Mouse (Mus musculus) CD4-positive helper T cell, adult 2 months (primary cell): ENCODE data around the gene Syt8.

ENCODE experiments used
- DNase-seq: peaks from one replicate; pipeline ENCODE4 v3.0.0-alpha.2; 2012; ENCODE audit warnings: low read depth, missing footprints, low spot score

The Syt8 gene

DNA sequence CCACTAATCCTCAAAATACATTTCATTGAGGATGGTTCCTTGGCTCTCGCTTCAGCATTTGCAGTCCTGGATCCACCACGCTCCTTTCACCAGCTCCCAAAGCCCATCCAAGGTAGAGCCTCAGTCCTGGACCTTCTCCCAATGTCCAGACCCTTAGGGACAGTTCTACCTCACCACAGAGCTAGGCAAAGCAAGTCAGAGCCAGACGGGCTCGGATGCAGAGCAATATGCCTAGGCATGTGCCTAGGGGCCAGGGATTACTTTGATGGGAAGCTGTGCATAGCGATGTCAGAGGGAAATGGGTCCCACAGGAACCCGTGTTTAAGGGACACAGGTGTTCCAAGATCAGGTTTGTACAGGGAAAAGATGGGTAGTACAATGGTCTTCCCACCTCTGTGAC lies 10.7 kb downstream of the Syt8 start:
- no peak for DNase-seq

DNA sequence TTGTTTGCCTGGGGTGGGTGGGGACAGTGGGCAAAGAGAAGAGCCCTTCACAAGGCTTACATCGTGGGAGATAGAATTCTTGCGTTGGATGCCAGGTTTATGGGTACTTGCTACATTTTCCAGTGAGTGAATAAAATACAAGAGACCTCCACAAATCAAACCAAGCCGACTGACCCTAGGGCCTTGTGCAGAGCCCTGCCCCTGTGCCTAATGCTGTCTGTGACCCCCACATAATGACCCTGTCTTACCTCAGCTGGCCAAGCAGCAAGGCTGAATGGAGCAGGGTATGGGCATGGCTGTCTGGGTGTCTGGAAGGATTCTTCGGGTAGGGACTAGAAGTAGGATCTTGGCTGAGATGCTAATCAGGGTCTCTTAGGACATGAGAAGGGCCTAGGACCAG lies 11.6 kb downstream of the Syt8 start:
- no peak for DNase-seq

DNA sequence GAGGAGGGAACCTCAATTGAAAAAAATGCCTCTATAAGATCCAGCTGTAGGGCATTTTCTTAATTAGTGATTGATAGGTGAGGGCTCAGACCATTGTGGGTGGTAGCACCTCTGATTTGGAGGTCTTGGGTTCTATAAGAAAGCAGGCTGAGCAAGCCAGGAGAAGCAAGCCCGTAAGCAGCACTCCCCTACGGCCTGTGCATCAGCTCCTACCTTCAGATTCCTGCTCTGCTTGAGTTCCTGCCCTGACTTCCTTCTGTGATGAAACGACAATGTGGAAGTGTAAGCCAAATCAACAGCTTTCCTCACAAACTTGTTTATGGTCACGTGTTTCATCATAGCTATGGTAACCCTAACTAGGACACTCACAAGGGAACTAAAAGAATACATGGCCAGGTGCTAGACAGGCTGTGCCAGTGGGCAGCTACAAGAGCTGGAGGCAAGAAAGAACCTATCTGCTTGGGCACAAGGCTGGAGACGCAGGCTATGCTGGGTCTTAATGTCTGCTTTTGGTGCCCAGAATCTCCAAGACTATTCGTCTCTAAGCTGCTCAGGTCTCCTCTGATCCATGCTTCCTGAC lies 14.5 kb downstream of the Syt8 start:
- no peak for DNase-seq

DNA sequence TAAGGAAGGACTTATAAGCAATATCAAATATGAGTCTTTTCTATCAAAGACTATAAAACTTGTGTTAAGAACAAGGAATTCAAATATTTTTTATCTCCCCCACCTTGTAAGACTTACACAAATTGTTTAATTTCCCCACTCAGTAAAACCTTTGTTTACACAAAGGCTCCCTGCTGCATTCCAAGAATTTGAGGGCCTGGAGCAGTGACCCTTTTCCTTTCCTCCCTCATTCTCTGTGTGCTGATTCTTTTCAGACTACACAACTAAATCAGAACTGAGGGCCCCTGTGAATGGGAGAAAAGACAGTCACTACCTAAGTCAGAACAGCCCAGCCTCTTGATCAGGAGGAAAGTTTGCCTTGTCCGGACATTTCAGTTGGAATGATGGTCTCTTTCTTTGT lies 20.1 kb downstream of the Syt8 start:
- no peak for DNase-seq

DNA sequence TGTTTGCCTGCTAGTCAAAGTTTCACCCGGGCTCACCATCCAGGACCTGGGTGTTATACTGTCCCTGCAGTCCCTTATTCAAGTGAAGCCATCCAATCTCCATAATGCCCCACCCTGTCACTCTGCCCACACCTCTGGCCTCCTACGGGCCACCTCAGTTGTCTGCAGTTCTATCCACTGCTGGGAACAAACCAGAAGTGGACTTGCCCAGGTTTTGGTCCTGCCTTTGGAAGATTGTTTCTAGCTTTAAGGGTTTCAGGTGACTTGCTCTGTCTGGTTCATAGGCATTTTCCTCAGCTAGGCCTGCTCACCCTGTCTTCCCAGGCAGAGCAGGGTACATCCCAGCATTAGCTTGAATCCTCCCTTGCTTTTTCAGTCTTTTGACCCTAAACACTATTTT lies 20.6 kb downstream of the Syt8 start:
- DNase-seq = no peak

DNA sequence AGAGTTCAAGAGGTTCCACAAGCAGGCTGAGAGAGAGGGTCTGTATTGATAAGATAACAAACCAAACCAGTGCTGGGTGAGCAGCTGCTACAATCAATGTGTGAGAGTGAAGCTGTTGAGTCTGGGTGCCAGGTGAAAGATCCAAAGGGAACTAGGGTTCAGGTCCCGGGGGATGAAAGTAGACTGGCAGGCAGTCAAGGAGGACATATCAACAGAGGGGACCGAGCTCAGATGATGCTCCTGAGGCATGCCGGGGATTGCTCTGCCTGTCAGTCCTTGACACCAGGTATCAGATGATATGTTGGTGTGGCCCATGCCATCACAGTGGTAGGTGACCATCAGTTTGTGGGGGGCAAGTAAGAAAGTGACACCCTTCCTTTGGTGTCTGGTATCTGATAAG lies 22.2 kb downstream of the Syt8 start:
- no peak for DNase-seq

DNA sequence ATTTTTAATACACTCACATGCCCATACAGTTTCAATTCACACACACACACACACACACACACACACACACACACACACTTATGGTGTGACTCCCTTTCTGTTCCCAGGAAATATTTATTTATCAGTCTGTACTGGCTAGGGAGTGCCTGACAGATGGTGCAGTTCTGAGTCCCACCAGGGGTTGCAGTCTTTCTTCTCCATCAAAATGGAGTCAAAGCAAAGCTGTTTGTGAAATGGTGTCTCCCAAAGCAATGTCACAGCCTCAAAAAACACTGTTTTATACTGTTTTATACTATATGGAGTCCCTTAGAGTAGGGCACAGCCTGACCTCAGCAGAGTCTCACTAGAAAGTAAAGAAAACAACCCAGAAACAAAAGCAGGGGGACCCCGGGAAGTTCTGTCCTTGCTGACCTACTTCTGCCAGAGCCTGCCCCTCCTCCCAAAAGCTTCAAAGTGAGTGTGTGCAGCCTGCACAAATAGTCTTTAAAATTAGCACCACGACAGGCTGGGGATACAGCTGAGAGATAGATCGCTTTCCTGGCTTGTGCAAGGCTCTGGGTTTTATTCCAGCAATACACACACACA lies 22.7 kb downstream of the Syt8 start:
- peak; percentile 26 for DNase-seq

DNA sequence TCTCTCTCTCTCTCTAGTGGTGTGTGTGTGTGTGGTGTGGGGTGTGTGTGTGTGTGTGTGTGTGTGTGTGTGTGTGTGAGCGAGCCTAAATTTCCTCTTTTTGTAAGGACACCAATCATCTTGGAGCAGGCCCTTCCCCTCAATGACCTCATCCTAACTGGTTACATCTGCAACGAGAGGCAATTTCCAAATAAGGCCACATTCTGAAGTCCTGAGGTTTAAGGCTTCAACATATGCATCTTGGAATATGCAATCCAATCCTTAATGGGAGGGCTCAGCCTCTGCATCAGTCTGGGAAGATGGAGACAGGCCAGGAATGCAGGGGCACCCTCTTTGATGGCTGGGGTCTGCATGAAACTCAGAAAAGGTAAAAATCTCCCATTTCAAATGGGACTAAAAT lies 23.4 kb downstream of the Syt8 start:
- DNase-seq = no peak

DNA sequence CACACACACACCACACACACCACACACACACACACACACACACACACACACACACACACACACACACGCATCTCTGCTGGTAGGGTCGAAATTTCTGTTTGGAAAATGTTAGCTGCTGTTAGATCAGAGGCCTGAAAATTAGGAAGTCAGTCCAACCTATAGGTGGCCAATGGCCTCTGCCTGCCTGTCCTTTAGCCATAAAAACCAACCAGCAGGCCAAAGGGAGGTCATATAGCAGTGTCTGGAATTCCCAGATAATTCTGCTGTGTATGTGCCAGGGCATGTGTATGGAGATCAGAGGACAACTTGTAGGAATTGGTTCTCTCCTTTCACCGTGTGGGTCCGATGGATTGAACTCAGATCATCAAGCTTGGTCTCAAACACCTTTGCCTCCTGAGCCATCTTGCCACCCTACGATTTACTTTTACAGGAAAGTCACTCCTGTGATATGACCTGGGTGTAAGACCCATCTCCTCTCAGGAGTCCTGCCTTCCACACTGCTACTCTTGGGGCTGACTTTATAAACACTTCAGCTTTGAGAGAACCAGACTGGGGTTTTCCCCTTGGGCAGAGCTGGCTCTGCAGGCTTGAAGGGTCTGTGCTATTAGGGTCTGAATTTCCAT lies 24.1 kb downstream of the Syt8 start:
- no peak for DNase-seq

DNA sequence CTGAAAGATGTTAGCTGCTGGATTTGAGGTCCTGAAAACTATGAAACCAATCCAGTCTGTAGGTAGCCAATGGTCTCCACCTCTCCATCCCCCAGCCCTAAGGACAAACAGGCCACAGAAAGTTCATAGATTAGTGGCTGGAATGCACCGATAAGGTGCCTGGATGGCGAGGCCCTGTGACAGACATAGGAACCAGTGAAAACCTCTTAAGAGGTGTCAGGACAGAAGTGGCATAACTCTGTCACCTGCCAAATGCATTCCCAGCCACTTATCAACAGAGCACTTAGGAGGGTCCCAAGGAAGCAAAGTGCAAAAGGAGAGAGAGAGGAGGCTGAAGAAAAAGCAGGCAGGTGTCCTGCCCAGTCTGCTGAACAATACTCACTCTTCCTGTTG lies 24.6 kb downstream of the Syt8 start:
- no peak for DNase-seq

DNA sequence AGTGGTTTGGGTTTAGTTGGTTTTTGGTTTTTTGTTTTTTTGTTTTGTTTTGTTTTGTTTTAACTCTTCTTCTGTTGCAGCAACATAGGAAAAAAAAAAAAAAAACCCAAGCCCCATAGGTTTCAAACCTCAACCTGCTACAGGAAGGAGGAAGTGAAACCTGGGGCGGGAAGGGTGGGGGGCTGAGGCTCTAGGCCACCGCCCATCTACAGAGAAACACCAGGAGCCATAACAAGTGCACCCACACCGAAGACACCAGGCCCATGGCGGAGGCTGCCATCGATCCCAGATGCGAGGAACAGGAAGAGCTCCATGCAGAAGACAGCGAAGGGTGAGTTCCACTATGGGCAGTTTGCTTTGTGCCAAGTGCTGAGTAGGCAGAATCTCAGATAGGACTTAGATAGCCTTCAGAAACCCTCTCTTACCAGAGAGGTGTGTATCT lies 26.0 kb downstream of the Syt8 start, which contains the start of gene Lsp1:
TSS of gene Lsp1 (plus strand) at position 174 of the 442 bp plus-strand sequence.
- peak; percentile 82 for DNase-seq

DNA sequence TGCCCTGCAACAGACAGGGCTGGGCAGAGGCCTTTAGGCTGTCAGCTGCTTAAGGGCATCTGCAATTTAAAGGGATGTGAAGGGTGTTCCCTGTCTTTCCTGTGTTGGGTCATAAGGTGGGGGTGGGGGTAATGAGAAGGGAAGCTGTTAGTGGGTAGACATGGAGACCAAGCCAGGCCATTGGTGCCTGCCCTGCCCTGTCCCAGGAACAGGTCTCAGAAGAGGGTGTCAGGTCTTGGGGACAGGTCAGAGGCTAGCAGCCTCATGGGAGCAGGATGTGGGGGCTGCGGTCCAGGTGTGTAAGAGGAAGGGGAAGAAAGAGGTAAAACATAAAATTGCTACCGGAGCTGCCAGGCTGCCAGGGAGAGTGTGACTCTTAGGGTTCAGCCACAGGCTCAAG lies 26.8 kb downstream of the Syt8 start:
- DNase-seq = peak; percentile 56

DNA sequence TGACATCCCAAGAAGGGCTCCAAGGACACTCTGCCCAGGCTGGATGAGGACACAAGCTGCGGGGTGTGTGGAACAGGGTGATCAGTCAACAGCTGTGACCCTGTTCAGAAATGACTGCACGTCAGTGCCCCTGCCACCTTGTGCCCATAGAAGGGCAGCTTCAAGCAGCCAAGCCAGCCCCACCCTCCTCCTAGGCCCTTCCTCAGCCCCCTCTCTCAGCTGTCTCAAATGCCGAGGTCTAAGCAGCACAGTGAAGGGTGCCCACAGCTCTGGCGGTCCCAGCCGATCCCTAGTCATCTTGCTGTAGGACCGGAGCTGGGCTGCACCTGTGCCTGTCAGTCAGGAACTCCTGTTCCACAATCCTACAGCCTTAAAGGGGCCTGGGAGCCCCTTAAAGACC lies 27.5 kb downstream of the Syt8 start:
- DNase-seq = no peak

DNA sequence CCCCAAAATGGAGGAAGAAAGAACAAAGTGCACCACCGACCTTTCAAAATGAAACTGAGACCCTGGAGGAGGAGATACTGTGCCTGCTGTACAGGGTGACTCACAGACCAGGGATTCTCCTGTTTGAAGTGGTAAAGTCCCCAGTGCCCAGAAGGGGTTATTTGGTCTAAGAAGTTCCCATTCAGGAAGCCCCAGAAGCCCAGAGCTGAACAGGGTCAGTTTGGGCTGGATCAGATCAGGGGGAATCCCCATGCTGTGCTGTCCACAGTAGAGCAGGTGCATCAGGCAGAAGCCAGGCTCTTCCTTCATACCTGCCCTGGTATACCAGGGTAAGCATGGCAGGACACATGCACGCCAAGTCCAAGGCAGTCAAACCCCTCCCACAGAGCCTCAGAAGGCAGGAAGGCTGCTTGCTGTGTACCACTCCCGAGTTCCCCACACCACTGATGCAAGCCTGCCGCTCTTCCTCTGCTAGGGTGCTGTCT lies 28.0 kb downstream of the Syt8 start:
- peak; percentile 43 for DNase-seq

DNA sequence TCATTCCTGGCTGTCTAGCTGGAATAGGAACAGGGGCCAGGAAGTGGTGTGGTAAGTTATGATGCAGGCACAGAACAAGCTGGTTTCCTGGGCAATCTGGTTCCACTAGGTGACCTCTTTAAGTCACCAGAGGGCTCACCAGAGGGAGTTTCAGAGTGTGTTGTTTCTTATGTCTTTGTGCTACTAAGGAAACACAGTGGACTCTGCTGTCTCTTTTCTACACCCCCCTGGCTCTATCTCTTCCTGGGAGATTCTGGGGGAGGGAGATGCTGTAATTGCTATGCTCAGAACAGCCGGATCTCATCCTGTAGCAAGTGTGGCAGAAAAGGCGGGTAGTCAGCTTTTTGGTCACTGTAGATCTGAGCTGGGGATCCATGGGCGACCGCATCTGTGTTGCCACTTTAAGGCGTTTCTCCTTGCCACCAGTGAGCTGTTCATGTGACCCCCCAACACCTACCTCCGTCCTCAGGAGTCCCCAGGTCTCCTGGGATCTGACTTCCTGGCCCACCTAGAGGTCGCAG lies 35.6 kb downstream of the Syt8 start:
- no peak for DNase-seq

DNA sequence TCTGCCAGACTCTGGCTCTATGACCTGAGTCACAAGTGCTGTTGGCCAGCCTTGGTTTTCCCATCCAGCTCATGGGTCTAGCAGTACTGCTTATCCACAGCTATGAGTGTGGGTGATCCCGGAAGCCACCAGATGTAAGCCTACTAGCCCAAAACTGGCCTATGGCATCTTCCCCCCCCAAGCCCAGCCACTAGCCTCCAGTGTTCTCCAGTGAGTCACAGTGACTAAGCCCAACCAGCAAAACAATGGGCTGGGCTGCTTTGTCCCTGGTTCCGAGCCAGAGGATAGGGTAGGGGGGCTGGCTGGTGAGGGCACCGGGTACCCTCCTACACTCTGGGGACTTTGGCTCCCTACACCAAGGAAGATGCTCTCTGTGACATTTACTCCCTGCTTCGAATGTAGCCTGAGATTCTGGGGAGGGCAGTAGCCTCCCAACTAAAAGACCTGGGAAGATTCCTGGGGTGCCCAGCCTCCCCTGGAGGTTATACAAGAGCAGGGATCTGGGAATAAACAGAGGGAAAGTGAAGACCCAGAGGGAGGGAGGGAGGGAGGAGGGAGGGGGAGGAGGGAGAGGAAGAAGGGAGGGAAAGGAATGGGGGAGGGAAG lies 36.3 kb downstream of the Syt8 start:
- DNase-seq = no peak

DNA sequence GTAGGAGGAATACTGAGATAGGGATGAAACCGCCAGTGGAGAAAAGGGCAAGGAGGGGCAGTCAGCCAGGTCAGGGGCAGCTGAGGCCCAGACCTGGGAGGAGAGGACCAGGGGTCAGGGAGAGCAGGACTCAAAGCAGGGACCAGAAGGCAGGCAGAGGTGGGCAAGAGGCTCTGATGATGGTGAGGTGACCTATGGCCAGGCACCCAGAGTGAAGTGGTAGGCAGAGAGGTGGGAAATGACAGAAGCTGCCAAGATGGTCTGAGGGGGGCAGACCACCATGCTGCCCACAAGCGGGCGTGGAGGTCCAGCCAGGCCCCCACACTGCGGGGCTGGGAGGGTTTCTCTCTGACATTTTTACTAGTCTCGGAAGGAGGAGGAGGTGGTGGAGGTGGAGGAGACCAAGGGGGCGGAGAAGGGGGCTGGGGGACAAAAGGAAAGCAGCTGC lies 36.8 kb downstream of the Syt8 start:
- DNase-seq = no peak

DNA sequence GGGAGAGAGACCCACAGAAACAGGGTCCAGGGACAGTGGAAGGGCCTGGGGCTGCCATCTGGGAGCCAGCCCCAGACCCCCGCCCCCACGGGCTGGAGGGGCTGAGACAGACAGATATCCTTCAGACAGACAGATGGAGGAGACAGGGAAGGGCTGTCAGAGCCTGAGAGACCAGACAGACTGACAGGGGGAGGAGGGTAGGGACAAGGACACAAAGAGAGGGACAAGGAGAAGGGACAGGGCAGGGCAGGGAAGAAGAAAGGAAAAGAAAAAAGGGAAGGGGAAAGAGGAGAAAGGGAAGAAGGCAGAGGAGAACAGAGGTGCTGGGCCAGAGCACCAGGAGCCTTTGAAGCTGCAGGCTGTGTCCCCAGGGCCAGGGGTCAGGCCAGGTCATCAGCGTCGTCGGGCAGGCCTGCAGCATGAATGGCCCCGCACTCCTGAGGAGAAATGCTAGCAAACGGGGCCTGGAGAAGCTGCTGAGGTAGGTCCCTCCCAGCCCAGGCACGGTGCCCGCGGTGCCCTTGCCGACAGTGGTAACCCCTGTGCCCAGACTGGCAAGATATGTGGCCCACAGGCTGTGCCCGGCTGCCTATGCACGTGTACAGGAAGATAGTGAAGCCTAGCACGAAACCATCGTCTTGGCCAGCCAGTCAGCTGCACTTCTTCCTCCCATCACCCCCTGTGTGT lies 37.4 kb downstream of the Syt8 start:
- no peak for DNase-seq

DNA sequence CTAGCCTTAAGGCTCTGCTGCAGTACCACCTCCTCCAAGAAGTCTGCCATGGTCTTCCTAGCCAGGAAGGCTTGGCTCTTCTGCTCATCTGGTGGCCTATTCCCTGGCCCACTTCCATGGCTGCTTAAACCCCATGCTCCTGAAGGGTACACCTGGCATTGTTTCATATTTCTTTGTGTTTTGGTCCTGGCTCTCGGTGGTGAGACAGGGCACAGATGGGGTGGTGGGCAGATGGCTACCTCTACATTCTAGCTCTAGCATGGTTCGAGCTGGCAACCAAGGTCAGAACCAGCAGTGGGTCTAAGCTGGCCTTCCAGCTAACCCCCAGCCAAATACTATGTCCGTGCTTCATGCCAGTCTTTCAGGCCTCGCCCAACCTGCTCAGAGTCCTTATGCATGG lies 38.3 kb downstream of the Syt8 start:
- no peak for DNase-seq

DNA sequence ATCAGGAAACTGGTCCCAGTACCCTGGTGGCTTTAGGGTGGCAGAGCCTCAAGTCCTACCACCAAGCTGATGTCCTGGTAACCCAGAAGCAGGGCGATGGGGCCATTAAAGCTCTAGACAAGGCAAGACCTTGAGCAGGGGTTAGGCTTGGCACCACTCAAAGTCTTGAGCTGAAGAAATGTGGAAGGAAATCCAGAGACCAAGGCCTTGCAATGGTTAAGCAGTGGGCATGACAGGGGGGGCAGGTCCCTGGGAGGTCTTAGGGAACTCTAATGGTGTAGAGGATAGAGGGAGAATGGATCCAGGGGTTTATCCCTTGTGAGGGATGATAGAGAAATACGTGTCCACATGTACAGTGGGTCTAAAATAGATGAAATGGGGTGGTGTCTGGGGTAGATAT lies 38.8 kb downstream of the Syt8 start:
- no peak for DNase-seq

DNA sequence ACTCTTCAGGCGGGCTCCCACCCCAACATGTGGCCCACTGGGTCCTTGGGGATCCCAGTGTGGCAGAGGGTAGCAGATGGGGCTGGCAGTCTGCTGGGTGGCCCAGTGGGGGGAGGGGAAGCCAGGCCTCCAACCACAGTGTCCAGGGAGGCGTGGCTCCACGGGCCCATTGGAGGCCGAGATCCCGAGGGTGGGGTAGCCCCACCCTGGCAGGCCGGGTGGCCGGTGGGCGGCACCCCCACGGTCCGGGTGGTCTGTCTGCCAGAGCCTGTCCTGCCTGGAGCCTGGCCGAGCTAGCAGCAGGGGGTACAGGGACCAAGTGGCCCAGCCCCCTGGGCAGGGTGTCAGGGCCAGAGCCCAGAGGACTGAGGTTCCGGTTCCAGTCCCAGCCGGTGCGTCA lies 40.1 kb downstream of the Syt8 start:
- DNase-seq = no peak

DNA sequence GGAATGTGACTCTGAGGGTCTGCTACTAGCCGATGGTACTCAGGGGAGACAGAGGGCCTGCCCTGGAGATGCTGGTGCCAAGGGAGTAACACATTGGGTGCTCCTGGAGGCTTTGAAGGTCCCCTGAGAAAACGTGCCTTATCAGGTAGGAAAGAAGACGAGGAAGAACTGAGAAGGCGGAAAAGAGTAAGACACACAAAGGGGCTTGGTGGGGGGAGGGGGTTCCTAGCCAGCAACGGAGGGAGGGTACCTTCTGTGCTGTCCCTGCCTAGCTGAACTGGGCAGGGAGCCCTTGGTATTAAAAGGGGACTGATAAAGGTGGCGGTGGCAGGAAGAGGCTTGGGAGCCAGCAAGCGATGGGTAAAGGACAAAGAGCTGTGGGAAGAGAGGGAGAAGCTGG lies 41.0 kb downstream of the Syt8 start:
- DNase-seq = no peak
